Mouse (Mus musculus) 3T3-L1 (cell line): Measurements from ENCODE around the gene Flt1.

Source experiments
- DNase-seq: peaks from one replicate; pipeline ENCODE4 v3.0.0-alpha.2; 2015; ENCODE audit warnings: low read depth, low spot score

Gene Flt1

DNA sequence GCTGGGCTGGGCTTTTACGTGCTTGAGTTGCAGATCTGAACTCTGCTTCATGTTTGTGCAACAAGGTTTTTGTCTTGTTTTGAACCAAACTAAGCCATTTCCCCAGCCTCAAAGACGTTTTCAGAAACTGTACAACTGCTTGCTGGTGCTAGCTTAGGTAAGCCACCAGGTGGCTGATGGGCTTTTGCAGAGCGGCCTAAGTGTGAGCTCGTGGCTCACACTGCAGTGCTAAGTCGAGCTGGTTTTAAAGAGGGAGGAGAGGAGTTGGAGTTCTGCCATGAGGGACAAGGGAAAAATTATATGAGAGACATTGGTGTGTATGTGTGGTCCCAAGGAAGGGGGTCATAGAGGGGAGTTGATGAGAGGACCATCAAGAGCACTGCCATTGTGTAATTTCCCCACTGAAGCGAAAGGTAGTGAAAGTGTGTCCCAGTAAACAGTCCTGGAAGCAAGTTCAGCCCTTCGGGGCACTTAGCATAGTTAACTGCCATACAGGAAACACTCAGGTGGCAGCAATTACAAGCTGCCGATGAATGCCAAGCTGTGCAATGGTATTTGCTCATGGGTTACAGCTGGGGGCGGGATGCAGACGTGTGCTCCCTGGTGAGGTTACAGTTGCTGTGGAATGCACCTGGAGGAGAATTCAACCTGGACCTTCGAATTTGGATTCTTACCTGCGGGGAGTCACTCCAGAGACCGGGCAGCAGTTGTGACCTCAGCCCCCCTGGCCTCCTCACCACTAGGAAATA lies 173.8 kb downstream of the Flt1 start:
- DNase-seq = no peak

DNA sequence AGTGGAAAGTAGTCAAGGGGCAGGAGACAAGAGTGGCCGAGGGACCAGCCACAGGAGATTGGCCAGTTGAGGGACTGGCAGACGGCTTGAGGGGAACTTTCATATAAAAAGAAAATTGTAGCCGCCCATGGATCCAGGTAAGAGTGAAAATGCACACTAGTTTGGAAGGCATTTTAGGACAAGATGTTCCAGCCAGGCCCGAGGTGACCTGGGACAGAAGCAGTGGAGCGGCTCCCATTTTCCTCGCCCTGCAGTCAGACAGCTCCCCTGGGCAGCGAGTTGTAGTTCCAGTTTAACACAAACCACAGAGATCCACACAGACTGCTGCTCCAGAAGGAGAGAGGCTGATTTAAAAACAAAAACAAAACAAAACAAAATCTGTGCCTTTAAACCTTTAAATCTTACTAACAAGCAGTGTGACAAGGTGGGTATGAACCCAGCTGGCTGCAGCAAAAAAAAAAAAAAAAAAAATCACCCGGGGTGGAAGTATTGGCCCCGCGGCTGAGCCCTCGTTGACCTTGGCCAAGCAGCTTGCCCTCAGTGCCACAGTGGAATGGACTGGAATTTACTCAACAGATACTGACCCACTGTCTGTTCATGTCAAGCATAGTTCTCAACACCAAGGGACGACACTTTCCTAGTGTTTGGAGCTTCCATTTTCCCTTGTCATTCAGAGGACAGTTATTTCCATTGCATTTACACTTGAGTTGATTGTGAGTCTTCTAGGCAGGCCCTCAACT lies 176.6 kb downstream of the Flt1 start:
- no peak for DNase-seq

DNA sequence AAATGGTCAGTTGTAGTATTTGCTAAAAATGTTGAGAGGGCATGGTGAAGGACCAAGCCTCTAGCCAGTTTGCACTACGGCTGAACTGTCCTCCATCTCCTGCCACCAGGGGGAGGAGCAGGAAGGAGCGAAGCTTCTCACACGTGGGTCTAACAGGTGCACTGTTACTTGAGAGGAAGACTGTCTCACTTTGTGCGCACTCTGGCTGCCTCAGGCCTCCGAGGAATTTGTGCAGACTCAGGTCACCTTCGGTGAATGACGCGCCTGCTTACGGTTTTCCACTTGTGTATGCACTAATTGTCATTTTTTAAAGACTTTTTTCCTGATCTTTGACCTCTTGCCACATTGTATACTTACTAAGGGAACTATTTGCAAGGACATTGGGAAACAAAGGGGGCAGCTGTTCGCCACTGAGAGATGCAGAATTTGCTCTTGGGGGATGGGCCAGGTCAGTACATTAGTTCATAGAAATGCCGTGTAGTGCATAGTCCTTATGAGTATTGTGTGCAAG lies 180.0 kb downstream of the Flt1 start:
- DNase-seq = peak; percentile 57

DNA sequence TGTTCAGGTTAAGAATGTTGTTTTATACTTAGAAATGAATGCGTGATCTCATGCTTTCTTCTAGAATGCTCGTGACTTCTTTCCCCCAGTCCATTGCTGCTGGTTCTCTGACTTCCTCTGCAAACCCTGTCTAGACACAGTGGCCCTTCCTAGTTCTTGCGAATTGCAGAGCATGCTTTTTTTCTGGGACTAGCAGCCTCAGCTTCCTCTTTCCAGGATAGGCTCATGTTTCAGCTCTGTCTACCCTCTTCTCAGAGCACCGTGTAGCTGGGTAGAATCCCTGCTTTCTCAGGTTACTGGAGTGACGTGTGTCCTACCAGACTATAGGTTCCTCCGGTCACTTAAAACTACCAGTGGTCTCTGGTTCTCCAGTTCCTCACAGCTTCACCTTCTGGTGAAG lies 183.5 kb downstream of the Flt1 start:
- no peak for DNase-seq

- no peak for DNase-seq
These were observed 186.0 kb downstream of the Flt1 start for GRCm38 (mm10) chr5:147539815-147540214.

DNA sequence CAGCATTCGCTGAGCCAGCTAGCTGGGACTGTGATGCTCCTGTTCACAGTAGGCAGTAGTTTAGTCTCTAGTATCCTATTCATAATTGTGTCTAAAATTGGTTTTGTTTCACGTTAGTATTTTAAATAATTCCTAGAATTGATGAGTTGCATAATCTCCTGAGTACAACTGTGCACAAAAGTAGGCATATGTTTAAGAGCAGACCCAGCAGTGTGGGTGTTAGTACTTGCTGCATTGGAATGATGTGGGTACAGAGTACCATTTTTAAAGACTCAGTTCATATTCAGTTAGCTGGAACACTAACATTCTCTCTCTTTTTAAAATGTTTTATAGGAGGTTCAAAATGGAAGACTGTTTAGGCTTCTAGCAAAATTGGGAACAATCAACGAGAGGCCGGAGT lies 186.4 kb downstream of the Flt1 start:
- no peak for DNase-seq

GRCm38 (mm10) chr5:147532031-147532430 lies 193.8 kb downstream of the Flt1 start:
- no peak for DNase-seq

DNA sequence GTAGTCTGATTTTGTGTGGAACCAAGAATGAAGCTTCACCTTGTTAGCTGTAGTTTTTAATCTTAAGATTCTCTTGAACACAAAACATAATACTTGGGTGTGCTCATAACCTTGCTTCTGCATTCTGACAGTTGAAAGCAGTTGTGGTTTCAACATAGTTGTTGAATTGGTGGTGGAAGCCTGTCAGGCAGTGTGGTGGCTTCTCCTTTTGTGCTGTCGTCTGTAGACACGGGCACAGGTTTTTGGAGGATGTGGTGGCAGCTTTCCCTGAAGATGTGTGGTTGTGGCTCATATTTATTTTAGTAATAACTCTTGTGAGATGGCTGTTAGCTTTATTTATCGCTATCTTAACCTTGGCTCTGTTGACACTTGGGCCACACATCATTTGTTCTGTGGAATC lies 198.0 kb downstream of the Flt1 start:
- DNase-seq = no peak

DNA sequence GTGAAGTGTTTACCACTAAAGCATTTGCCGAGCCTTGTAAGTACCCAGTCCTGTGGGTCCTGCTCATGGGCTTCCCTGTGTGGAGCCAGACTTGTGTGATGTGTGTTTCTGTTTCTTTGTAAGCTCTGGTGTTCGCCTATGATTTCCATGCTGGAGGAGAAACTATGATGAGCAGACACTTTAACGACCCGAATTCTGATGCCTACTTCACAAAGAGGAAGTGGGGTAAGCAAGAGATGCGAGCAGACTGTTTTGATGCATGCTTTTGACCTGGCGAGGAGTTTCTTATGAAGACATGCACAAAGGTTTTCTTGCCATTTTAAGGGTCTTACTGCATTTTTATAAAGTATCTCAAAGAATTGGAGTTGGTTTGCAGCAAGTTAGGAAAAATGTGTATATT lies 198.8 kb downstream of the Flt1 start:
- DNase-seq = no peak
